Mouse (Mus musculus): Measurements from ENCODE around the gene Tnfsf12.

GRCm38 (mm10) chr11:69719423-69719822, 23.8 kb upstream of the Tnfsf12 start:
- TF ChIP-seq CTCF (IDR thresholded peaks at IDR 0.05; ENCODE audit: control insufficient read depth, insufficient read depth, low read length) (no peak), POLR2A (IDR thresholded peaks at IDR 0.05; ENCODE audit: borderline replicate concordance, control insufficient read depth, low read depth, low read length) (no peak)

Data from bone marrow, adult 2 months (tissue).